Mouse (Mus musculus) liver, embryonic 14.5 days (tissue): ENCODE results near the gene Ripply3. TPM values are rescaled to one million over a fixed set of nuclear protein-coding genes. Genes with fewer than 3 reads are reported as not detected.
"Not testable (repeated sequence)": the region's sequence is repeated elsewhere in the genome, so short reads cannot be mapped to it uniquely, and the experiment has no call there.

Source experiments
- ATAC-seq: fragments of 200-750 bp; cut with Nextera tagmentation; 2 replicates; pipeline ENCODE4 v1.8.0; 2017; ENCODE audit warnings: moderate number of reproducible peaks, mild to moderate bottlenecking, moderate library complexity; ENCODE audit not compliant: insufficient read depth
- DNase-seq, 3 experiments: peaks; one replicate each; pipeline ENCODE4 v3.0.0-alpha.2; 2012 to 2013; ENCODE audit warnings: low read depth in 3 of 3, low spot score in 3 of 3
- H3K27ac ChIP-seq: fragments of 300-500 bp; sonication (generic); 2 replicates; pipeline ENCODE4 v1.5.1; 2014; ENCODE audit warnings: moderate library complexity, mild to moderate bottlenecking, control low read depth, inconsistent platforms
- H3K27me3 ChIP-seq: fragments of 300-500 bp; sonication (generic); 2 replicates; pipeline ENCODE4 v1.6.1; 2014; ENCODE audit warnings: mild to moderate bottlenecking, low read length, moderate library complexity; ENCODE audit not compliant: control insufficient read depth, insufficient read depth
- H3K36me3 ChIP-seq: fragments of 300-500 bp; sonication (generic); replicated peaks from 2 replicates; pipeline ENCODE4 v1.6.1; 2014; ENCODE audit warnings: low read depth; ENCODE audit not compliant: control insufficient read depth, insufficient read depth
- H3K4me1 ChIP-seq, 2 experiments: fragments of 200-500 bp in 1 of 2; fragments of 300-500 bp in 1 of 2; sonication (generic) in 1 of 2; replicated peaks; 2 replicates each; pipeline ENCODE4 v1.6.1; 2012 to 2014; ENCODE audit warnings: antibody characterized with exemption in 1 of 2, inconsistent platforms in 1 of 2, low read length in 1 of 2; ENCODE audit not compliant: control insufficient read depth in 2 of 2, insufficient read depth in 2 of 2
- H3K4me2 ChIP-seq: fragments of 300-500 bp; sonication (generic); 2 replicates; pipeline ENCODE4 v1.6.1; 2014; ENCODE audit warnings: low read depth, mild to moderate bottlenecking, control low read depth, moderate library complexity
- H3K4me3 ChIP-seq, 2 experiments: fragments of 200-500 bp in 1 of 2; fragments of 300-500 bp in 1 of 2; sonication (generic) in 1 of 2; 2 replicates each; pipeline ENCODE4 v1.5.1; 2012 to 2014; ENCODE audit warnings: low read depth in 2 of 2, low read length in 2 of 2, mild to moderate bottlenecking in 2 of 2, control low read depth in 1 of 2, inconsistent platforms in 1 of 2, moderate library complexity in 1 of 2; ENCODE audit not compliant: insufficient read depth in 1 of 2
- H3K9ac ChIP-seq: fragments of 300-500 bp; sonication (generic); replicated peaks from 2 replicates; pipeline ENCODE4 v1.6.1; 2014; ENCODE audit warnings: mild to moderate bottlenecking, control low read depth, moderate library complexity
- H3K9me3 ChIP-seq: fragments of 300-500 bp; sonication (generic); 2 replicates; pipeline ENCODE4 v1.6.1; 2016; ENCODE audit warnings: low read length, mixed read lengths; ENCODE audit not compliant: control insufficient read depth
- CTCF ChIP-seq: IDR thresholded peaks from 2 replicates; pipeline ENCODE4 v1.5.1; 2016; ENCODE audit warnings: antibody characterized with exemption, low read depth, control low read depth
- EP300 ChIP-seq: IDR thresholded peaks from 2 replicates; pipeline ENCODE4 v1.6.1; 2016; ENCODE audit warnings: antibody characterized with exemption, low read depth
- WGBS: fragments of 180-500 bp; shearing (Covaris S2); extraction: QIAGEN DNeasy Blood & Tissue Kit; methylation state at CpG from one replicate; pipeline ENCODE4 v1.1.7; 2014; ENCODE audit not compliant: insufficient replicate concordance; 5-methylcytosine and 5-hydroxymethylcytosine counted together
- polyA plus RNA-seq, 2 experiments: library from polyadenylated mRNA; depleted of rRNA in 1 of 2; stranded (reverse) in 1 of 2; unstranded in 1 of 2; fragments of >200 nt; fragmentation: Nextera tagmentation in 1 of 2; extraction: Ambion mirVana in 1 of 2; gene quantifications; 2 replicates each; pipeline versions ENCODE4 v1.2.1 to v1.2.3; 2012 to 2014

Ripply3 gene
- polyA plus RNA-seq, 2 experiments = 0.94 to 1.6 TPM

DNA sequence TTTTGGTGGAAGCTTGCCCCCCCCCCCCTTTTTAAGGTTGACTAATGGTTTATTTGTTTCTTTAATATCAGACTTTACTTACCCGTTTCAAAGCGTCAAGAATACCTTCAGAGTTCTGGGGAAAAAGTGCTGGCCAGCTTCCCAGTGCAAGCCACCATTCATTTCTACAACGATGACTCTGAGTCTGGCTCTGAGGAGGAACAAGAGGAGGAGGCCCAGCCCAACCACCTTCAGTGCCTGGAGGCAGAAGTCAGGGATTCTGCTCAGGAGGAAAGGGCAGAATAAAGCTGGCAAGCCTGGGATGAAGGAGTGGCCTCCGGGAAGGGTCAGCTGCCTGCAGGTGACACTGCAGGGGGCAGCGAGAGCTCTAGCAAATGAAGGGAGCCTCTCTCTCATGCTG, 7.4 kb downstream of the Ripply3 start:
- H3K36me3 ChIP-seq = no peaks in the 10 kb centered on the region
- H3K9ac ChIP-seq = no peak overlapping the region
- no peak overlapping the region for H3K4me3 ChIP-seq
- no peaks in the 10 kb centered on the region for H3K9me3 ChIP-seq
- no peaks in the 10 kb centered on the region for H3K27me3 ChIP-seq
- no peak for TF ChIP-seq CTCF
- no peak for TF ChIP-seq EP300
- ATAC-seq = no peak
- no peak overlapping the region for H3K4me2 ChIP-seq
- no peak for DNase-seq
- WGBS = 58% methylated on average over 5 of the region's 5 CpGs
- no peaks in the 10 kb centered on the region for H3K4me1 ChIP-seq
- no peak overlapping the region for H3K27ac ChIP-seq

GRCm38 (mm10) chr16:94339164-94340160, 11.2 kb downstream of the Ripply3 start:
- H3K4me1 ChIP-seq, H3K27me3 ChIP-seq, H3K9me3 ChIP-seq, H3K27ac ChIP-seq, H3K36me3 ChIP-seq, H3K4me3 ChIP-seq, DNase-seq, H3K9ac ChIP-seq, H3K4me2 ChIP-seq, ATAC-seq: not testable (repeated sequence)
- WGBS = 79% methylated on average over 18 of the region's 22 CpGs

GRCm38 (mm10) chr16:94345733-94346132, 17.5 kb downstream of the Ripply3 start:
- no peak overlapping the region for H3K4me3 ChIP-seq
- no peaks in the 10 kb centered on the region for H3K9me3 ChIP-seq
- H3K4me2 ChIP-seq = no peak overlapping the region
- no peak overlapping the region for H3K9ac ChIP-seq
- 45% methylated on average over 1 of the region's 1 CpGs for WGBS
- H3K27me3 ChIP-seq = no peaks in the 10 kb centered on the region
- TF ChIP-seq EP300 = no peak
- TF ChIP-seq CTCF = no peak
- DNase-seq = no peak
- H3K4me1 ChIP-seq = no peaks in the 10 kb centered on the region
- no peak overlapping the region for H3K27ac ChIP-seq
- no peaks in the 10 kb centered on the region for H3K36me3 ChIP-seq
- ATAC-seq = no peak

DNA sequence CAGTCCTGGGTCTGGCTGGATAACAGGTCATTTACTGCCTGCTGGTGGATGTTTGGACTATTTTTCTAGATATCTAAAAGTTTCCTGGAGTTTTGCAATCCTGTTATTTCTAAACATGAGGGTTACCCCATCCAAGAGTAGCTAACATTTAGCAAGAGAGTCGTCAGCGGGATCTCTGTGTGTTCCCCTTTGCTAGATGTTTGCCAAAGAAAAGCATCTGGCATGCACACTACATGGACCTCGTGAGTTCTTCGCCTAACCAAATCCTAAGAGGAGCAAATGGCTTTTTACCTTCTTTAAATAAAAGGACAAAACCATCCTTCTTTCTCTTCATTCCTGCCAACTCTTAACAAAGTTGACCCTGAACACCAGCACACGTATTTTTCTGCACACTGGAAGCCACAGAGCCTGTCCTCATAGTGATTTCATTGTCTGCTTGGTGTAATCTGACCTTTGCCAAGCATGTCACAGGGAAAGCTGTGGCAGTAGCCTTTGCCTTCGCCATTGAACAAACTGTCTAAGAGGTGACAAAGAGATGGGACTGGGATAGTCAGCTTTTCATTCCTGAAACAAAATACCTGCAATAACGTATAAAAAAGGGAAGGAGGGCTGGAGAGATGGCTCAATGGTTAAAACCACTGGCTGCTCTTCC, 19.0 kb downstream of the Ripply3 start:
- WGBS = 55% methylated on average over 7 of the region's 7 CpGs
- Histone ChIP-seq H3K36me3 (no peaks in the 10 kb centered on the region), H3K4me2 (no peak overlapping the region), H3K27me3 (no peaks in the 10 kb centered on the region), H3K9me3 (no peaks in the 10 kb centered on the region), H3K4me3 (no peak overlapping the region), H3K4me1 (no peaks in the 10 kb centered on the region), H3K27ac (no peak overlapping the region), H3K9ac (no peak overlapping the region)
- DNase-seq (no peak), ATAC-seq (no peak)
- TF ChIP-seq EP300 = no peak
- no peak for TF ChIP-seq CTCF

- ATAC-seq (no peak), DNase-seq (no peak)
- Histone ChIP-seq H3K9me3 (no peaks in the 10 kb centered on the region), H3K27ac (no peak overlapping the region), H3K4me1 (no peaks in the 10 kb centered on the region), H3K4me2 (no peak overlapping the region), H3K36me3 (no peaks in the 10 kb centered on the region), H3K27me3 (no peaks in the 10 kb centered on the region), H3K9ac (no peak overlapping the region), H3K4me3 (no peak overlapping the region)
- TF ChIP-seq EP300 (no peak), CTCF (no peak)
- WGBS = 65% methylated on average over 2 of the region's 2 CpGs
Measured at GRCm38 (mm10) chr16:94348779-94349178, 20.6 kb downstream of the Ripply3 start.
